Mouse (Mus musculus) midbrain, embryonic 10.5 days (tissue): Measurements from ENCODE around the gene Ablim1. TPM values are rescaled to one million over a fixed set of nuclear protein-coding genes. Genes with fewer than 3 reads are reported as not detected.

Experiments
- DNase-seq: peaks from one replicate; pipeline ENCODE4 v3.0.0-alpha.2; 2017; ENCODE audit warnings: low spot score
- H3K27ac ChIP-seq: fragments of 300-500 bp; sonication (generic); replicated peaks from 2 replicates; pipeline ENCODE4 v1.5.1; 2016; ENCODE audit warnings: mild to moderate bottlenecking
- H3K27me3 ChIP-seq: fragments of 300-500 bp; sonication (generic); 2 replicates; pipeline ENCODE4 v1.6.1; 2016; ENCODE audit warnings: low read depth, mild to moderate bottlenecking; ENCODE audit not compliant: poor library complexity, severe bottlenecking
- H3K36me3 ChIP-seq: fragments of 300-500 bp; sonication (generic); 2 replicates; pipeline ENCODE4 v1.6.1; 2016; ENCODE audit warnings: mild to moderate bottlenecking, moderate library complexity
- H3K4me1 ChIP-seq: fragments of 300-500 bp; sonication (generic); 2 replicates; pipeline ENCODE4 v1.6.1; 2016
- H3K4me3 ChIP-seq: fragments of 300-500 bp; sonication (generic); 2 replicates; pipeline ENCODE4 v1.5.1; 2016; ENCODE audit warnings: mild to moderate bottlenecking, moderate library complexity
- H3K9me3 ChIP-seq: fragments of 300-500 bp; sonication (generic); replicated peaks from 2 replicates; pipeline ENCODE4 v1.6.1; 2016; ENCODE audit warnings: mild to moderate bottlenecking
- WGBS: fragments of 180-500 bp; shearing (Covaris S2); methylation state at CpG from one replicate; pipeline ENCODE4 v1.1.7; 2016; 5-methylcytosine and 5-hydroxymethylcytosine counted together
- polyA plus RNA-seq: library from polyadenylated mRNA; unstranded; fragments of >200 nt; fragmentation: Nextera tagmentation; extraction: Ambion mirVana; gene quantifications from 2 replicates; pipeline ENCODE4 v1.2.1, GENCODE M21; 2016

Gene Ablim1
- polyA plus RNA-seq, 1 experiment from 2014 or later: 17.8 TPM

GRCm38 (mm10) chr19:57055215-57056120 is 259.3 kb downstream of the Ablim1 start:
- H3K4me1 ChIP-seq: 0 out of 2 replicates have a peak, but pooled peaks cover 3% of the 10 kb centered on the region
- H3K36me3 ChIP-seq: peaks cover 21% of the 10 kb centered on the region
- no peak overlapping the region for H3K27ac ChIP-seq
- no peak for DNase-seq
- WGBS: 92% methylated on average over 16 of the region's 16 CpGs
- H3K4me3 ChIP-seq: no peak overlapping the region
- no peaks in the 10 kb centered on the region for H3K27me3 ChIP-seq
- peaks cover 7% of the 10 kb centered on the region for H3K9me3 ChIP-seq

GRCm38 (mm10) chr19:57052959-57053358 is 261.8 kb downstream of the Ablim1 start:
- no peak for DNase-seq
- 88% methylated on average over 8 of the region's 8 CpGs for WGBS
- Histone ChIP-seq H3K27ac (no peak overlapping the region), H3K9me3 (peaks cover 6% of the 10 kb centered on the region), H3K4me1 (peaks cover 8% of the 10 kb centered on the region), H3K4me3 (no peak overlapping the region), H3K36me3 (peaks cover 6% of the 10 kb centered on the region), H3K27me3 (no peaks in the 10 kb centered on the region)

GRCm38 (mm10) chr19:57052016-57052415 is 262.7 kb downstream of the Ablim1 start:
- no peaks in the 10 kb centered on the region for H3K9me3 ChIP-seq
- no peaks in the 10 kb centered on the region for H3K36me3 ChIP-seq
- no peak for DNase-seq
- WGBS: 95% methylated on average over 7 of the region's 7 CpGs
- H3K4me3 ChIP-seq: no peak overlapping the region
- peaks cover 8% of the 10 kb centered on the region for H3K4me1 ChIP-seq
- no peaks in the 10 kb centered on the region for H3K27me3 ChIP-seq
- H3K27ac ChIP-seq: no peak overlapping the region

GRCm38 (mm10) chr19:57049592-57050090 is 265.1 kb downstream of the Ablim1 start:
- Histone ChIP-seq H3K27me3 (no peaks in the 10 kb centered on the region), H3K4me3 (no peak overlapping the region), H3K36me3 (0 out of 2 replicates have a peak, but pooled peaks cover 2% of the 10 kb centered on the region), H3K27ac (no peak overlapping the region), H3K9me3 (no peaks in the 10 kb centered on the region), H3K4me1 (peaks cover 8% of the 10 kb centered on the region)
- WGBS: 80% methylated on average over 16 of the region's 16 CpGs
- no peak for DNase-seq

GRCm38 (mm10) chr19:57047671-57048320 is 266.9 kb downstream of the Ablim1 start:
- H3K4me3 ChIP-seq: no peak overlapping the region
- H3K27me3 ChIP-seq: no peaks in the 10 kb centered on the region
- H3K4me1 ChIP-seq: peaks cover 8% of the 10 kb centered on the region
- no peak for DNase-seq
- H3K9me3 ChIP-seq: no peaks in the 10 kb centered on the region
- peaks cover 4% of the 10 kb centered on the region; the same call in 1 of the 2 replicates for H3K36me3 ChIP-seq
- no peak overlapping the region for H3K27ac ChIP-seq
- 88% methylated on average over 9 of the region's 9 CpGs for WGBS

- no peak for DNase-seq
- 71% methylated on average over 6 of the region's 6 CpGs for WGBS
- H3K4me1 ChIP-seq: no peaks in the 10 kb centered on the region
- H3K27ac ChIP-seq: no peak overlapping the region
- H3K4me3 ChIP-seq: no peak overlapping the region
- H3K27me3 ChIP-seq: no peaks in the 10 kb centered on the region
- peaks cover 13% of the 10 kb centered on the region; the same call in 1 of the 2 replicates for H3K36me3 ChIP-seq
- H3K9me3 ChIP-seq: no peaks in the 10 kb centered on the region
Observed at GRCm38 (mm10) chr19:57039258-57039657, 275.5 kb downstream of the Ablim1 start.

- peaks cover 8% of the 10 kb centered on the region; the same call in 1 of the 2 replicates for H3K36me3 ChIP-seq
- no peaks in the 10 kb centered on the region for H3K9me3 ChIP-seq
- H3K4me3 ChIP-seq: no peak overlapping the region
- H3K4me1 ChIP-seq: no peaks in the 10 kb centered on the region
- H3K27ac ChIP-seq: no peak overlapping the region
- 92% methylated on average over 15 of the region's 15 CpGs for WGBS
- DNase-seq: no peak
- H3K27me3 ChIP-seq: no peaks in the 10 kb centered on the region
Observed at GRCm38 (mm10) chr19:57036860-57037259, 277.9 kb downstream of the Ablim1 start.

- no peak overlapping the region for H3K27ac ChIP-seq
- WGBS: 72% methylated on average over 4 of the region's 4 CpGs
- DNase-seq: peak; percentile 60
Observed at GRCm38 (mm10) chr19:57031582-57031981, 283.1 kb downstream of the Ablim1 start.

GRCm38 (mm10) chr19:57029461-57029860 is 285.3 kb downstream of the Ablim1 start:
- H3K4me3 ChIP-seq: no peak overlapping the region
- 0 out of 2 replicates have a peak overlapping the region, but pooled peaks have one; percentile 67 for H3K27ac ChIP-seq
- 92% methylated on average over 6 of the region's 6 CpGs for WGBS
- H3K27me3 ChIP-seq: no peaks in the 10 kb centered on the region
- no peaks in the 10 kb centered on the region for H3K36me3 ChIP-seq
- H3K4me1 ChIP-seq: peaks cover 12% of the 10 kb centered on the region
- H3K9me3 ChIP-seq: peaks cover 10% of the 10 kb centered on the region
- no peak for DNase-seq

More at GRCm38 (mm10) chr19:57031582-57031981, 283.1 kb downstream of the Ablim1 start:
- Histone ChIP-seq H3K4me3 (no peak overlapping the region), H3K9me3 (peaks cover 4% of the 10 kb centered on the region), H3K27me3 (no peaks in the 10 kb centered on the region), H3K4me1 (peaks cover 12% of the 10 kb centered on the region), H3K36me3 (no peaks in the 10 kb centered on the region)

- H3K27ac ChIP-seq: peak overlapping the region; percentile 67
- H3K36me3 ChIP-seq: no peaks in the 10 kb centered on the region
- H3K27me3 ChIP-seq: no peaks in the 10 kb centered on the region
- H3K4me3 ChIP-seq: no peak overlapping the region
- WGBS: 49% methylated on average over 8 of the region's 8 CpGs
- no peak for DNase-seq
- peaks cover 12% of the 10 kb centered on the region for H3K4me1 ChIP-seq
- H3K9me3 ChIP-seq: peaks cover 10% of the 10 kb centered on the region
Observed at GRCm38 (mm10) chr19:57028327-57029179, 286.2 kb downstream of the Ablim1 start.

GRCm38 (mm10) chr19:57026501-57026900 is 288.2 kb downstream of the Ablim1 start:
- Histone ChIP-seq H3K9me3 (peaks cover 10% of the 10 kb centered on the region), H3K27me3 (no peaks in the 10 kb centered on the region), H3K4me3 (no peak overlapping the region), H3K27ac (no peak overlapping the region), H3K4me1 (peaks cover 12% of the 10 kb centered on the region), H3K36me3 (no peaks in the 10 kb centered on the region)
- WGBS: 76% methylated on average over 4 of the region's 4 CpGs
- no peak for DNase-seq

- Histone ChIP-seq H3K4me3 (no peak overlapping the region), H3K27me3 (no peaks in the 10 kb centered on the region), H3K36me3 (no peaks in the 10 kb centered on the region), H3K4me1 (peaks cover 30% of the 10 kb centered on the region), H3K9me3 (no peaks in the 10 kb centered on the region), H3K27ac (no peak overlapping the region)
- DNase-seq: no peak
- WGBS: 82% methylated on average over 8 of the region's 8 CpGs
Observed at GRCm38 (mm10) chr19:57017785-57018179, 296.9 kb downstream of the Ablim1 start.
